Mouse (Mus musculus) thymus, postnatal 0 days (tissue): ENCODE measurements around the gene Olfr1226. TPM values are rescaled to one million over a fixed set of nuclear protein-coding genes. Genes with fewer than 3 reads are reported as not detected.
"Not testable (repeated sequence)": the region's sequence is repeated elsewhere in the genome, so short reads cannot be mapped to it uniquely, and the experiment has no call there.

Experiments
- DNase-seq: peaks from one replicate; pipeline ENCODE4 v3.0.0-alpha.2; 2015; ENCODE audit warnings: low spot score
- polyA plus RNA-seq: library from polyadenylated mRNA; unstranded; fragments of >200 nt; fragmentation: Nextera tagmentation; extraction: Ambion mirVana; gene quantifications from 2 replicates; pipeline ENCODE4 v1.2.1, GENCODE M21; 2015

The Olfr1226 gene
- not detected in 2 replicates for polyA plus RNA-seq

DNA sequence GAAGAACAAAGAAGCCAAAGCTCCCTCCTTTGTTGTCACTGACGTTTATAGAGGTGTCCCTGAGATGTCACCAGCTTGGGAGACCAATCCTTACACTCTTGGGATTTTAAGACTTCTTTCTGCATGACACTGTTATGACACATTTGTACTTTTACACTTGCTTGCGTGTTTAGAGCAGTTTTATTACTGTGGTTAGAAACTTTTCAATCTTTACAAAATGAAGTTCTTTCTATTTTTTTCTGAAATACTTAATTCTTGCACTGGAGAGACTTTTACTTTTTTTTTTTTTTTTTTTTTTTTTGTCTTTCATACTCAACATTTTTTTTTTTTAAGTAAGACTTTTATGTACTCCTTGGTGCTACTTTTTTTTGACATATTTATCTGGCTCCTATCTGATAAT is at the start of gene Olfr1226:
Olfr1226 (minus strand) TSS at position 101 of the 400 bp plus-strand sequence.
- no peak for DNase-seq

DNA sequence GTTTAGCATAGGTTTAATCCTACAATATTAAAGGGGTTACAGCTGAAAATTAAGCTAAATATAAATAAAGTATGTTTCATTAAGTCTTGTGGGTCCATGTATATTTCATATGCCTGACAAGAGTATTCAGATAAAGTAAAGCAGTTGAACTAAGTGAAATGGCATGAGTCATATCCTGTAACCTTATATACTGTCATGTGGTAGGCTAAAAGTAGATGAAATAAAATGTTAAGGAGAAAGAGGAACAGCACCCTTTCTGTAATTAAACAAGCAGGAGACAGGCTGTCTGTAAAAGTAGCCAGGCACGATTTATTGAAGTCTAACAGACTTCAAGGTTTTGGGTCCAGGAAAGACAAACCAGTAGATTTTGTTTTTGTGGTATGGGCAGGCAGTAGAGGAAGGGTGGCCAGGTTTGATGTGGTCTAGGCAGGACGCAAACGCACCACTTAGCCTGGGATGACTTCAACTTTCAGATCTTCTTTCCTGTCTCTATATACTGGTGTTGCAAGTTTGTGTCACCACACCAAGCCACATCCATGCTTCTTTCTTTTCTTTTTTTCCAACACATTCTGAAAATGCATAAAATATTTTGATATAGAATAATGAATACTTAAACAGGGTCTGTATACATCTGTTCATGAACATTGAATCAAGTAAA is 3.4 kb downstream of the Olfr1226 start:
- no peak for DNase-seq

DNA sequence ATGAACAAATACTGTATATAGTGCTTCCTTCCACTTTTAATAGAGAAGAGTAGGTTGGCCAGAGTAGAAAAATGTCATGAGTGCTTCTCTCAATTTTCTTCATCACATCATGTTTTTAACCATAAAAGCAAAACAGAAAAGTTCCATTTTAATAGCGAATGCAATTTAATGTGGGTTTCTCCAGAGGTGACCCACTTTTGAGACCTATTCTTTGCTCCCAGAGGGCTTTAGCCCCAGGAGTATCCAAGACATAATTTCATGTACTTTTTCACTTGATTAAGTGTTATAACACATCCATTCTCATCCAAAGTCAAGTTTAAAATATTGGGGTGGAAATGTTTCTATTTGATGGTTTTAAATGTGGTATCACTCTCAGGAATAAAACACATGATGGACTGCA is 25.3 kb downstream of the Olfr1226 start, which contains the start of gene Olfr1225:
Olfr1225 (minus strand) TSS at position 101 of the 400 bp plus-strand sequence.
- no peak for DNase-seq

DNA sequence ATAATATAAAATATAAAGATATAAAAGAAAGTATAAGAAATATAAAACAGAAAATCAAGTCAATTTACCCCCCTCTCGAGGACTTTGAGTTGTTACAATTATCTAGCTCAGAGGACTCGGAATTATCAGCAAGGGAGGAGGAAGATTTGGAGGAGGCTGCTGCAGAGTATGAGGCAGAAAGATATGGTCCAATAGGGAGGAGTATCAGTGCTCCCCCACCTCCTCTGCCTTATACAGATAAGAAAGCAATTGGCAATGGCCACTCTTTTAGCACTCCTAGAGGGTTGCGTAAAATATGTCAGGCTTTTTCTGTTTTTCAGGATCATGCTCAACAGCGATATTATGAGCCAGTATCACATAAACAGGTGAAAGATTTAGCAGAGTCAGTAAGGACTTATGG is 35.1 kb downstream of the Olfr1226 start:
- not testable (repeated sequence) for DNase-seq

DNA sequence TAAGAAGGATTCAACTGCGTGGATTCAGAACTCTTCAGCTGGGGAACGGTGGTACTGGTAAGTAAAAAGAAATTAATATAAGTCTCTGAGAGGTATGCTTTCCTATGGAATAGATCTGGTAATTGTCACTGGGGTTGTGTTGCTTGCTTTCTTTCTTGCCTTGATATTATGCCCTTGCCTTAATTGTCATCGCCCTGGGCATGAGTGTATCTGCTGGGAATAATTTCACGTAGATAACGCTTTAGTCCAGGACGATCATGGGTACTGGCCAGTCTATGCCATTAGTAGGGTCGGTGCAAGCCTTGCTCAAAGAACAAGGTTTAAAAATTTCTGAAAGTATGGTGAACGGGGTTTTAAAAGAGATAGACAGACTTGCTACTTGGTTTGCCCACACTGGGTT is 35.9 kb downstream of the Olfr1226 start, which contains the start of gene Olfr1224-ps1:
Olfr1224-ps1 (minus strand) TSS at position 101 of the 400 bp plus-strand sequence.
- DNase-seq, result not testable (repeated sequence)

DNA sequence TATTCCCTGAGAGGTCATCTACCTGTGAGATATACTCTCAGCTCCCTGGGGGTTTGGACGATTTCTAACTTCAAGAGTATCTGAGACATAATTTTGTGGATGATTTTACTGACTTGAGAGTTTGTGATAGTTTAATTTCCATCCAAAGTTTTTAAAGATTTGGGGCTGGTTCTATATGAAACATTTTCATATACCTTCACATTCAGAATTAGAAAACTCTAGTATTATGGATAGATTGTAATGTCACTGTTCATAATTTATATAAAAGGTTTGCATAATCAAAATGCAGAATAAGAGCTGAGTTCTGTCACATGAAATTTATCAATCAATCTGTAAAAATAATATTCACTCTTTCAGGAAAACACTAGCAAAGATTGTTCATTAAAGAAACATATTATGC is 48.4 kb downstream of the Olfr1226 start, which contains the start of gene Olfr1223:
Olfr1223 (minus strand) TSS at position 101 of the 400 bp plus-strand sequence.
- no peak for DNase-seq

Other genes starting within 250 kb of the Olfr1226 start
- gene Olfr1212, start 246.1 kb downstream of the Olfr1226 start, polyA plus RNA-seq, result not detected in 2 replicates
- not detected in 2 replicates for gene Gm13762, start 219.8 kb downstream of the Olfr1226 start, polyA plus RNA-seq
- gene Olfr1214, start 207.4 kb downstream of the Olfr1226 start, polyA plus RNA-seq, result not detected in 2 replicates
- gene Olfr1215, start 193.1 kb downstream of the Olfr1226 start, polyA plus RNA-seq, result not detected in 2 replicates
- not detected in 2 replicates for gene Olfr1216, start 181.7 kb downstream of the Olfr1226 start, polyA plus RNA-seq
- not detected in 2 replicates for gene Olfr1217, start 168.0 kb downstream of the Olfr1226 start, polyA plus RNA-seq
- gene Olfr1218, start 138.9 kb downstream of the Olfr1226 start, polyA plus RNA-seq, result not detected in 2 replicates
- not detected in 2 replicates for gene Olfr1219, start 116.5 kb downstream of the Olfr1226 start, polyA plus RNA-seq
- not detected in 2 replicates for gene Olfr1220, start 93.2 kb downstream of the Olfr1226 start, polyA plus RNA-seq
- not detected in 2 replicates for gene Olfr1221, start 82.8 kb downstream of the Olfr1226 start, polyA plus RNA-seq
- gene Olfr1222, start 67.0 kb downstream of the Olfr1226 start, polyA plus RNA-seq, result not detected in 2 replicates
- gene Olfr1223, start 48.5 kb downstream of the Olfr1226 start, polyA plus RNA-seq, result not detected in 2 replicates
- not detected in 2 replicates for gene Olfr1224-ps1, start 36.0 kb downstream of the Olfr1226 start, polyA plus RNA-seq
- not detected in 2 replicates for gene Olfr1225, start 25.4 kb downstream of the Olfr1226 start, polyA plus RNA-seq
- gene Olfr1228, start 54.0 kb upstream of the Olfr1226 start, polyA plus RNA-seq, result not detected in 2 replicates
- gene Olfr1229, start 88.0 kb upstream of the Olfr1226 start, polyA plus RNA-seq, result not detected in 2 replicates
- gene Olfr1230, start 97.2 kb upstream of the Olfr1226 start, polyA plus RNA-seq, result not detected in 2 replicates
- not detected in 2 replicates for gene Olfr1231, start 107.0 kb upstream of the Olfr1226 start, polyA plus RNA-seq
- not detected in 2 replicates for gene Olfr1232, start 129.6 kb upstream of the Olfr1226 start, polyA plus RNA-seq
- gene Olfr1233, start 142.3 kb upstream of the Olfr1226 start, polyA plus RNA-seq, result not detected in 2 replicates
- gene Olfr1234, start 164.8 kb upstream of the Olfr1226 start, polyA plus RNA-seq, result not detected in 2 replicates
- gene Olfr1238, start 209.6 kb upstream of the Olfr1226 start, polyA plus RNA-seq, result not detected in 2 replicates
- gene Olfr1239, start 220.4 kb upstream of the Olfr1226 start, polyA plus RNA-seq, result not detected in 2 replicates
- not detected in 2 replicates for gene Olfr1240, start 243.0 kb upstream of the Olfr1226 start, polyA plus RNA-seq